Mouse (Mus musculus): ENCODE results near the gene Ccl6. TPM values are rescaled to one million over a fixed set of nuclear protein-coding genes. Genes with fewer than 3 reads are reported as not detected.

The Ccl6 gene
- total RNA-seq, 2 experiments from 2014 or later, result 9.9 to 10.4 TPM

DNA sequence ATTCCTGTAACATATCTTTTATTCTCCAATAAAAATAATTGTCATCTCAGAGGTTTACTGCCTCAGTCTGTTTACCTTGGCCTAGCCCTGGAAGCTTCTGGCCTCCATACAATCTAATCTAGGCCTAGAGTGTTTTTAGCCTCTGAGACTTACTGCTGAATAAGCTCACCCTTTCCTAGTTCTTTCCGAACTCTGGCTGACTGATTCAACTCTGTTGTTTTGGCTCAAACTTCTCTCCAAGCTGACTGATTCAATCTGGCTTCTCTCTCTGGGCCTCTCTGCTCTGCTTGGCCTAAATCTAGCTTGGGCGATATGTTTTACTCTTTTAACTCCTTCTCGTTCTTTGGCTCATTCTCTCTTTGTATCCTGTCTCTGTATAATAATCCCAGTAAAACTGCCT lies 6.1 kb upstream of the Ccl6 start:
- DNase-seq (ENCODE audit: low spot score), result no peak
- intact Hi-C loops (cut with DNase I), result no loop called here

GRCm38 (mm10) chr11:83598207-83598837 lies 5.4 kb upstream of the Ccl6 start:
- intact Hi-C loops (cut with DNase I), result no loop called here

GRCm38 (mm10) chr11:83597796-83598195 lies 4.9 kb upstream of the Ccl6 start:
- no peak for DNase-seq (ENCODE audit: low spot score)
- intact Hi-C loops (cut with DNase I), result no loop called here

More at GRCm38 (mm10) chr11:83598207-83598837, 5.4 kb upstream of the Ccl6 start:
- DNase-seq (ENCODE audit: low spot score), result no peak

DNA sequence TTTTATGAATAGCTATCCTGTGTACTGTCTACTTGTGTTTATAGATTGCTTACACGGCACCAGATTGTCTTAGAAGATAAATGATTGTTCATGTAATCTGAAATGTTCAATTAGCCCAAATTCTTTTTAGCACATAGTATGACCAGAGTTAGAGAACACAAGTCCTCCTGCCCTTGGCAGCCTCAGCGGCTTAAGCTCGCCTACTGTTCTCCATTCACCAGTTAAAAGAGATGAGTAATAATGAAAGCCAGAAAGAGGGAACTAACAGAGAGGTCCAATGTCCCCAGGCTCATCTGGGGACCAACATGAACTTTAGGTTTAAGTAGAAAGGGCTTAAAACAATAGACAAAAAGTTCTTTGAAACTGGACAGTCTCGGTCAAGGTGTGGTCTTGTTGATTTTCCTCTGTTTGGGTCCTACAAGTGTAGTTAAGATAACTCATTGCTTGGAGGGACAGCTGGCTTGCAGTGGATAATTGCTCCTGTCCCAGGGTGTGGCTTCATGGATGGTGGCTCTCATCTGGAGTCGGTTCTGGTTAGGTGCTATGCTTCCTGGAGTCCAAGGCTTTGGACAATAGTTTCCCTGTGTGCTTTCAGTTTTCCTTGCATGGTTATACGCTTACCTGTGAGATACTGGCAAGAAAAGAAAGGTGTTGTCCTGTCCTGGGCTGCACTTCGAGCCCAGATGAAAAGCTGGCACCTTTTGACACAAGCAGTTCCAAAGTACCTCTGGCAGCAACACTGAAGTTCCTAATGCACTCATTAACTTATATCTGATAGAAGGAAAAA lies 3.0 kb upstream of the Ccl6 start:
- intact Hi-C loops (cut with DNase I), result no loop called here
- no peak for DNase-seq (ENCODE audit: low spot score)

DNA sequence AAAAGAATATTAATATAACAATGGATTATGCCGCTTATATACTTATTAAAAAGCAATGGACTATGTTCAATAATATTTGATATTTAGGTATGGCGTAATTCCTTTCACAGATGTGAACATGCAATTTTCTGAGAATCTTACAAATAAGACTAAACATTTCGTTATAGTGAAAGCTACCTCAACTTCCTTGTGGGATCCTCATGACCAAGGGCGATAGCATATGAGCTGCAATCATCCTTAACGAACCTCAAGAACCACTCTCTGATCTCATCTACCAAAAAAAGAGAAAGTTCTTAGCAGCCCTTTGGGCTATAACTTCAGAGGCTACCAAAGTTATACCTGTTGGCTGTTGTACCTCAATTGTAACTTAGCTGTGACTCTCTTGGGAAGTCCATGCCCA lies 566 bp upstream of the Ccl6 start:
- no peak for DNase-seq (ENCODE audit: low spot score)
- intact Hi-C loops (cut with DNase I), result no loop called here

DNA sequence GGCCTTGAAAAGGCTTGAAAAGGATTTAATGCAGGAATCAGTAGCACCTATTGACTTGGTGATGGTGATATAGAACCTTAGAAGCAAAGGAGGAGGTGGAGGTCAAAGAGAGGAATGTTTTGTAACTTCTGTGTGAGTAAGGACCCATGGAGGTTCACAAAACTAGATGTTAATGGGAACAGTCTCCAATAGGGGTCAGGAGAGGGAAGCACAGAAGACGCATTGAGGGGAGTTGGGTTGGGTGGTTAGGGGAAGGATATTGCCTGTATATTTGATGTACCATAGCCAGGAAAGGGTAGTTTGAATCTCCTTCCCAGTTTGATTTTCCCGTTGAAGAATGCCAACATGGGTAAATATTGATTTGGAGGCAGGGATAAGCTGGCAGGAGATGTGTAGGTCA lies 8.7 kb downstream of the Ccl6 start:
- intact Hi-C loops (cut with DNase I), result no loop called here
- no peak for DNase-seq (ENCODE audit: low spot score)

DNA sequence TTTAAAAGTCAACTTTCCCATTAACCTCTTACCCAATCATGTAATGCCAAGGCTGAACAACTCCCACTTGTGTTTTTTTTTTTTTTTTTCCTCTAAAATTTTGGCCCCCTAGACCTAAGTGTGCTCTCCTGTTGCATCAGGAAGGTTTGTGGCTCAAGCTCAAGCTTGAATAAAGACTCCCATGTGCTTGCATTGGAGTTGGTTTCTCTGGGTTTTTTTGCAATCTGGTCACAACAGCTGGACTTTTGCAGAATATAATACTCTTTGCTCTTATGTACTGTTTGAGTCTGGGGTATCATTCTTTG lies 9.5 kb downstream of the Ccl6 start:
- intact Hi-C loops (cut with DNase I), result no loop called here
- no peak for DNase-seq (ENCODE audit: low spot score)

DNA sequence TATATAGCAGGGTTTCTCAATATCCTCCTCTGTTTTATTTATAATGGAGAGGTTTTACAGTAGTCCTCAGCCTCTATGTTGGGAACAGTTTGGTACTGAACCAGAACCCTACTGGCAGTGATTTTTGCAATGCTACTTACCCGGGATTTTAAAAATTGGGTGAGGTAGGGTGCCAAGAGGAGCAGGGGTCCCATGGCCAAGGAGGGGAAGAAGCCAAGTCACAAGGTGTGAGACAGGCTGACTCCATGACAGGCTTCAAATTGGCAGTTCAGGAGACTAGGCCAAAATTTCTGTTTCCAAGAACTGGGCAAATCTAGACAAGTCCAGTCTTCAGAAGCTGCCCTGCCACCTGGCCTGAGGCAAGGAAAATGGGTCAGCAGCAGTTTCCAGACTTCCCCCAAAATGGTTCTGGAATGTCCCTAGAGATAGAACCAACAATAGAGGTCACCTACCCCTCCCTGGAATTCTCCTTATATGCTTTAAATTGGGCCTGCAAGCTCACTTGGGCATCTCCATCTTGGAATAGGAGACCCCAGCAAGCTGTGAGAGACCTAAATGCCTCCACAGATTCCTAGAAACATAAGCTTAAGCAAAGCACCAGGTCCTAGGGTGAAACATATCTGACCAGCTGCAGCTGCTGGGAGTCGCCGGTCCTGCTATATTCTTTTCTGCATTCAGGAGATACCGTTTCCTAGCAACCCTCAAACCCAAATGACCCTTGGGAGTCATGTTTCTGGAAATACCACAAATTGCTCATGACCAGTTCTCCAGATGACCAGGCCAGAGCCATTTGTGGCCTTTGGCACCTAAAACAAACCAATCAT lies 10.0 kb downstream of the Ccl6 start:
- intact Hi-C loops (cut with DNase I), result no loop called here
- peak; percentile 9 for DNase-seq (ENCODE audit: low spot score)

DNA sequence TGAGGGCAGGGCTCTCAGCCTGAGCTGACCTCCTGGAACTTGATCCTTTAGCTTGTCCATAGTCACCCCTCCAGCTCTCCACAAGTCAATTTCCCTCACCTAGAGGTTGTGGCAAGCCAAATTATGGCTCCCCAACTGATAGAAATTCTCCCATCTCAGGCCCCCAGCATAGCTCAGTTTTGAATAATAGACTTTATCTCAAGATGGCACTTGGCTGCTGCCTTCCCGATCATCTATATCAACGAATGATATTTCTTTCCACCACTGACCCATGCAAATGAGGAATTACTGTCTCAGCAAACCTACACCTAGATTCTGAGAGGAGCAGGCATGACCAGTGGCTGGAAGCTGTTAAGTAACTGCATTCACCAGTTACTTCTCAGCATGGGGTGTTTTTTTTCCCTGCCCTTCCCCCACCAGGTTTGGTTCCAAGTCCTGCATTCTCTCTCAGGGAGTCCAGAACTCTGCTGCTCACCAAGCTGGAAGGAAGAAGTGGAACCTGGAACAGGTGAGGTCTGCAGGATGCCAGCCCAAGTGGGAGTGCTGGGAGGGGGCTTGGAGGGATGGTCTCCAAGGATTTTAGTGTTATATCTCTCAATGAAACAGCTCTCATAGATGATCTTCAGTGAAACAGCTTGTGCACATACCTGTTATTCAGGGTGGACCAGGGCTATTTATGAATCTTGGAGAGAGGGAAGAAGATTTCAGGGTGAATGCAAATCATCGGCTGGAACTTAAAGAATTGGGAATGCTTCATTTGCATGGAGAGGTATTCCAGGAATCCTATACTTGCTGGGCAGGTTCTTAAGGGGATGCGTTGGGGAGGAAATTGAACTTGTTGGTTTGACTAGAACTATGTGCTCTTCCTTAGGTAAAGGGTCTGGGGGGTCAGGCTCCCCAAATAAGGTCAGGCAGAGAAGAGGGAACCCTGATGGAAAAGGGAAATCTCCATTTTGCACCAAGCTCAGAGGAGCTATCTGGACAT lies 11.0 kb downstream of the Ccl6 start:
- DNase-seq (ENCODE audit: low spot score), result no peak
- intact Hi-C loops (cut with DNase I), result no loop called here

DNA sequence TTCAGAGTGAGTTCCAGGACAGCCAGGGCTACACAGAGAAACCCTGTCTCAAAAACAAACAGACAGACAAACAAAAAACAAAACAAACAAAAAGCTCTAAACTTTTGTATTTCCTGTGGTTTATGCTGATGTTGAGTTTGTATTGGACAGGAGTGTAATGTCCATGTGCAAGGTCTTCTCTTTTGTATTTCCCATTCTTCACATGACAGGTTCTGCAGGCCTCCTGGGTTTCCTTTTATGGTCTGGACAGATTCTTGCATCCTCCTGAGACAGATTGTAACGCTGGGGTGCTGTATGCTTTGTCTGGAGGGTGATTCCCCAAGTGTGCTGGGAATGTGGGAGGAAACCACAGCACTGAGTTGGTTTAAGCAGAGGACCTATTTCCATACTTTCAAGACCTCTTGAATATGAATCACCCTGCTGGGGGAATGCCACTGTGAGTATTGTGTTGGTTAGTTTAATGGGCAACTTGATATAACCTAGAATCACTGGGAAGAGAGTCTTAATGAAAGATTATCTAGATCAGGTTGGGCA lies 12.1 kb downstream of the Ccl6 start:
- DNase-seq (ENCODE audit: low spot score), result no peak
- intact Hi-C loops (cut with DNase I), result no loop called here

DNA sequence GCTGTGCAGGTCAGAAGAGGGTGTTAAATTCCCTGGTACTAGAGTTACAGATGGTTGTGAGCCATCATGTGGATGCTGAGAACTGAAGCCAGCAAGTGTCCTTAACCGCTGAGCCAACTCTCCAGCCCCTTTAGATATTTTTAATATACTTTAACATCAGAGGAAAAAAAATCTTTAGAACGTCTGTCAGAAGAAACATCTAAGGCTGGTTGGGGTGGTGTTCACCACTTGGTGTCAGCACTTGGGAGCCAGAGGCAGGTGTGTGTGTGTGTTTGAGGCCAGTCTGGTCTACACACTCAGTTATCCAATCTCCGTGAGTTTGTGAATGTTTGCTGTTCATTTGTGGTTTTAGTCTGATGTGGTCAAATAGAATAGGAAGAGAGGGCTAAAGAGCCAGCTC lies 13.9 kb downstream of the Ccl6 start:
- intact Hi-C loops (cut with DNase I), result no loop called here
- no peak for DNase-seq (ENCODE audit: low spot score)

GRCm38 (mm10) chr11:83578186-83578760 lies 14.6 kb downstream of the Ccl6 start, which contains the start of gene Ccl9:
Ccl9 (minus strand) TSS chr11:83578636.
- DNase-seq (ENCODE audit: low spot score), result no peak
- intact Hi-C loops (cut with DNase I), result no loop called here

GRCm38 (mm10) chr11:83576927-83577555 lies 15.8 kb downstream of the Ccl6 start:
- intact Hi-C loops (cut with DNase I), result no loop called here

GRCm38 (mm10) chr11:83572834-83573233 lies 20.1 kb downstream of the Ccl6 start:
- no peak for DNase-seq (ENCODE audit: low spot score)
- intact Hi-C loops (cut with DNase I), result no loop called here

More at GRCm38 (mm10) chr11:83576927-83577555, 15.8 kb downstream of the Ccl6 start:
- no peak for DNase-seq (ENCODE audit: low spot score)

GRCm38 (mm10) chr11:83572223-83572622 lies 20.7 kb downstream of the Ccl6 start:
- peak; percentile 53 for DNase-seq (ENCODE audit: low spot score)
- intact Hi-C loops (cut with DNase I), result no loop called here

DNA sequence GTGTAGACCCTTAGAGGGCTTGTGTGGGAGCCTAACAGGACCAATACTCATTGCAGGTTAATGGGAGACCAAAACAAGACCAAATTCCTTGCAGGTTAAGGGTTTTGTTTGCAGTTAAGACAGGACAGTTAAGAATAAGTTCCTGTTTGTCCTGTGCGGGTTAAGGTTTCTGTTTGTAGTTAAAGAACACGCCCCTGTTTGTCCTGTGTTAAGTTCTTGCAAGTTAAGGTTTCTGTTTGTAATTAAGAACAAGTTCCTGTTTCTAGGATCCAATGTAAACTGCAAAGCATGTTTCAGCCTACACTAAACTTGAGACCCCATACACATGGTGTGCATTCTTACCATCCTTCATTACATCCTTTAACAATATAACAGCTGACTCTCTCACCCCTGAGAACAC lies 22.7 kb downstream of the Ccl6 start:
- no peak for DNase-seq (ENCODE audit: low spot score)
- intact Hi-C loops (cut with DNase I), result no loop called here

DNA sequence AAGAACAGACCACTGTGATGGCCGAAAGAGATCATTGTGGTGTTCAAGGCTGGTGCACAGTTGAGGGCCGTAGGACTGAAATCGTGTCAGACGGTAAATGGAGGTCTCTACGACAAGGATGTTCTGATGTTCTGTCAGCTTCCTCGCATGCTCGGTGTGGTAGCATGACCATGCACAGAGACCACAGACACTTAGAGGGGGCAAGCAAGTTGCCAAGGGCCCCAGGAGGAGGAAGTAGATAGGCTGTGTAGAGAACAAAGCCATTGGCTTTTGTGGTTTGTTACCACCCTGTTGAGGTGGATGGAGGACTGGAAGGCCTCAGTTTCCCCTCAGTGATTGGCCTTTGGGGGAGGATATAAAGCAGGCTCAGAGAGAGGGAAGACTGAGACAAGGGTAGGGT lies 23.6 kb downstream of the Ccl6 start:
- intact Hi-C loops (cut with DNase I), result no loop called here
- no peak for DNase-seq (ENCODE audit: low spot score)

GRCm38 (mm10) chr11:83568786-83569185 lies 24.1 kb downstream of the Ccl6 start:
- intact Hi-C loops (cut with DNase I), result no loop called here
- no peak for DNase-seq (ENCODE audit: low spot score)

DNA sequence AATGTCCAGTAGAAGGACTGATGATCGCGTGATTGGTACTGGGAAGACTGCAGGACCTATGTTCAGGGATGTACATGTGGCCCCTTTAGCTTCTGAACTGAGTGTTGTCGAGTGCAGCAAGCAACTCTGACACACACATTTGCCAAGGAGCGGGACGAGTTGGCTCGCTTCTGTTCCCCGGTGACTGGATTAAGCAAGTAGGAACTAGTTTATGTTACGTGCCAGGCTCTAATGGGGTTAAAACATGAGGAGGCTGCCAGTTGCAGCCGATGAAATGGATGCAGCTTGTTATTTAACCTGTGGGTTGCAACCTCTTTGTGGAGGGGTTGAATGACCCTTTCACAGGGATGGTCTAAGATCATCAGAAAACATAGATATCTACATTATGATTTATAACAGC lies 24.8 kb downstream of the Ccl6 start:
- intact Hi-C loops (cut with DNase I), result no loop called here
- no peak for DNase-seq (ENCODE audit: low spot score)

All from heart, postnatal 25 days (tissue).